Mouse (Mus musculus) MEL (cell line): ENCODE results near the gene Mob3a.

ENCODE experiments used
- MAFK ChIP-seq: IDR thresholded peaks from 2 replicates; pipeline ENCODE4 v1.6.1; 2011; ENCODE audit warnings: low read depth, mild to moderate bottlenecking, low read length, improper control_type of control experiment, borderline replicate concordance
- TCF12 ChIP-seq: IDR thresholded peaks from 2 replicates; pipeline ENCODE4 v1.6.1; 2014; ENCODE audit warnings: low read depth, mild to moderate bottlenecking, inconsistent platforms, low read length, improper control_type of control experiment, moderate library complexity

DNA sequence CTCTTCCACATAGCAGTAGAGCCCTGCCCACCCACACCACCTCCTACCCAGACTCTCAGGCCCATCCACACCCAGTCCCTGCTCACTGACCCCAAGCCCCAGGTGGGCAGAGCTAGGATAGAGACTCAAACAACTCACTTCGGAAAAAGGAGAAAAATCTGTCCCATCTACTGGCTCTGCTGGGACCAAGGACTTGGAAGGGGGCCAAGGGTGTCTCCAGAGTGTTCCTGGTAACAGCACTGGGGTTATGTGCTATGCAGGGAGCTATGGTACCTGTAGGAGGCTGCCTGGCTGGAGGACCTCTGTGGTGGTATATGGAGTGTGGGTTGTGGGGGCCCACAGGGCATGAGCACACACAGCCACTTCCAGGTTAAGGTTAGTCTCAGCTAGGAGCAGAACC is 15.5 kb upstream of the Mob3a start:
- TF ChIP-seq TCF12, result no peak
- no peak for TF ChIP-seq MAFK
